ENCODE assay signal across 13 mouse cellular contexts in the genomic region with DNA sequence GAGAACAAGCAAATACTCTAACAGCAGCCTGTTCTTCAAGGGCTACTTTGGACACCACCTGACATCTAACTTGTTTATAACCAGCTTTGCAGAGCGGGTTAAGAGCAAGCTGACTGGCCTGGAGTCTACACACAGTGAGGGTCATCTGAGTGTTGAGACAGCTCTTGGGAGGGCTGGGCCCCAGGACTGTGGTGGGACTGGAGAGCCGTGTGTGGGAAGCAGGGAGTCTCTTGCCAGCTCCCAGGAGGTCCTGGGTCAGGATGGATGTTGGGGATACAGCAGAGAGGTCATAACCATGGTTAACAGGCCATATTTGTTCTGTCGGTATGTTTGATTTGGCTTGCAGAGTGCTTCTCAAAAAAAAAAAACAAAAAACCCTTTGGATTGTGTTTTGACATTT.
"Had no signal": no experiment of that assay in that cellular context is flagged by ENCODE, and none has a peak within 500 bp of the region (broad histone marks: within the 10 kb centered on the region; RNA-seq: fewer than 3 reads in every experiment).

No protein-coding gene starts in this region.

- H3K9me3 ChIP-seq: limb, embryonic 15.5 days; liver, embryonic 12.5 days; midbrain, embryonic 12.5 days; neural tube, embryonic 13.5 days; stomach, embryonic 15.5 days had no signal

- H3K27me3 ChIP-seq: liver, embryonic 12.5 days; midbrain, embryonic 12.5 days; stomach, embryonic 15.5 days had no signal

- H3K9ac ChIP-seq: limb, embryonic 15.5 days; liver, embryonic 12.5 days; lung, embryonic 14.5 days; midbrain, embryonic 12.5 days; neural tube, embryonic 13.5 days; stomach, embryonic 15.5 days had no signal

- H3K4me2 ChIP-seq: limb, embryonic 15.5 days; liver, embryonic 12.5 days; lung, embryonic 14.5 days; midbrain, embryonic 12.5 days; neural tube, embryonic 13.5 days; stomach, embryonic 15.5 days had no signal

- H3K36me3 ChIP-seq: limb, embryonic 15.5 days; liver, embryonic 12.5 days; midbrain, embryonic 12.5 days; neural tube, embryonic 13.5 days; stomach, embryonic 15.5 days had no signal

- DNase-seq: layer of hippocampus, postnatal 36 days; lung, embryonic 14.5 days; lung, postnatal 10 days; right cerebral cortex, postnatal 14 days; thymus, adult 2 months; thymus, postnatal 36 days had no signal

- H3K4me1 ChIP-seq: liver, embryonic 12.5 days; midbrain, embryonic 12.5 days; stomach, embryonic 15.5 days had no signal

- H3K27ac ChIP-seq: limb, embryonic 15.5 days; liver, embryonic 12.5 days; midbrain, embryonic 12.5 days; neural tube, embryonic 13.5 days; stomach, embryonic 15.5 days had no signal

- H3K4me3 ChIP-seq: limb, embryonic 15.5 days; liver, embryonic 12.5 days; midbrain, embryonic 12.5 days; neural tube, embryonic 13.5 days; stomach, embryonic 15.5 days had no signal

- ATAC-seq: intestine, postnatal 0 days; liver, embryonic 12.5 days; midbrain, embryonic 16.5 days had no signal
